Mouse (Mus musculus) intestine, postnatal 0 days (tissue): ENCODE measurements around the gene Tab3. TPM values are rescaled to one million over a fixed set of nuclear protein-coding genes. Genes with fewer than 3 reads are reported as not detected.

Experiments used
- ATAC-seq: fragments of 200-750 bp; cut with Nextera tagmentation; 2 replicates; pipeline ENCODE4 v1.8.0; 2017; ENCODE audit warnings: mild to moderate bottlenecking, moderate TSS enrichment, moderate library complexity
- H3K27ac ChIP-seq: fragments of 300-500 bp; sonication (generic); 2 replicates; pipeline ENCODE4 v1.5.1; 2014; ENCODE audit warnings: mild to moderate bottlenecking, low read depth, low read length, moderate library complexity
- H3K27me3 ChIP-seq: fragments of 300-500 bp; sonication (generic); replicated peaks from 2 replicates; pipeline ENCODE4 v1.6.1; 2014; ENCODE audit warnings: low read length, mixed read lengths; ENCODE audit not compliant: control insufficient read depth, insufficient read depth
- H3K36me3 ChIP-seq: fragments of 300-500 bp; sonication (generic); 2 replicates; pipeline ENCODE4 v1.6.1; 2014; ENCODE audit warnings: mild to moderate bottlenecking, moderate library complexity; ENCODE audit not compliant: control insufficient read depth, insufficient read depth
- H3K4me1 ChIP-seq: fragments of 300-500 bp; sonication (generic); replicated peaks from 2 replicates; pipeline ENCODE4 v1.6.1; 2014; ENCODE audit warnings: antibody characterized with exemption, low read length, mixed read lengths; ENCODE audit not compliant: control insufficient read depth, insufficient read depth
- H3K4me2 ChIP-seq: fragments of 300-500 bp; sonication (generic); replicated peaks from 2 replicates; pipeline ENCODE4 v1.6.1; 2014; ENCODE audit warnings: low read depth, mild to moderate bottlenecking, moderate library complexity
- H3K4me3 ChIP-seq: fragments of 300-500 bp; sonication (generic); 2 replicates; pipeline ENCODE4 v1.5.1; 2014; ENCODE audit warnings: low read depth, low read length
- H3K9ac ChIP-seq: fragments of 300-500 bp; sonication (generic); 2 replicates; pipeline ENCODE4 v1.6.1; 2014; ENCODE audit warnings: mild to moderate bottlenecking, low read depth, low read length
- H3K9me3 ChIP-seq: fragments of 300-500 bp; sonication (generic); 2 replicates; pipeline ENCODE4 v1.6.1; 2016; ENCODE audit warnings: mixed run types; ENCODE audit not compliant: control insufficient read depth
- CTCF ChIP-seq: sonication (generic); IDR thresholded peaks from 2 replicates; pipeline ENCODE4 v1.5.1; 2016; ENCODE audit warnings: low read depth, mild to moderate bottlenecking, control low read depth, antibody characterized with exemption, moderate library complexity
- WGBS: fragments of 180-500 bp; shearing (Covaris S2); extraction: QIAGEN DNeasy Blood & Tissue Kit; methylation state at CpG from one replicate; pipeline ENCODE4 v1.1.7; 2014; 5-methylcytosine and 5-hydroxymethylcytosine counted together
- polyA plus RNA-seq: library from polyadenylated mRNA; unstranded; fragments of >200 nt; fragmentation: Nextera tagmentation; extraction: Ambion mirVana; gene quantifications from 2 replicates; pipeline ENCODE4 v1.2.1, GENCODE M21; 2015

The Tab3 gene
- polyA plus RNA-seq, 1 experiment from 2014 or later = 5.0 TPM

GRCm38 (mm10) chrX:85576310-85576709 is 2.5 kb downstream of the Tab3 start:
- Histone ChIP-seq H3K9me3 (no peaks in the 10 kb centered on the region), H3K9ac (no peak overlapping the region), H3K4me1 (no peaks in the 10 kb centered on the region), H3K27ac (no peak overlapping the region), H3K27me3 (no peaks in the 10 kb centered on the region), H3K36me3 (no peaks in the 10 kb centered on the region), H3K4me2 (peak overlapping the region; percentile 35), H3K4me3 (no peak overlapping the region)
- WGBS = 58% methylated on average over 6 of the region's 6 CpGs
- ATAC-seq = no peak
- TF ChIP-seq CTCF = no peak

- Histone ChIP-seq H3K27ac (no peak overlapping the region), H3K9ac (no peak overlapping the region), H3K9me3 (no peaks in the 10 kb centered on the region), H3K4me2 (no peak overlapping the region), H3K36me3 (no peaks in the 10 kb centered on the region), H3K4me3 (no peak overlapping the region), H3K27me3 (no peaks in the 10 kb centered on the region), H3K4me1 (no peaks in the 10 kb centered on the region)
- 36% methylated on average over 2 of the region's 2 CpGs for WGBS
- no peak for ATAC-seq
- no peak for TF ChIP-seq CTCF
Observed at GRCm38 (mm10) chrX:85580768-85581167, 6.9 kb downstream of the Tab3 start.

- no peaks in the 10 kb centered on the region for H3K27me3 ChIP-seq
- no peaks in the 10 kb centered on the region for H3K36me3 ChIP-seq
- H3K9me3 ChIP-seq = no peaks in the 10 kb centered on the region
- no peak overlapping the region for H3K4me3 ChIP-seq
- no peak overlapping the region for H3K27ac ChIP-seq
- TF ChIP-seq CTCF = no peak
- H3K4me1 ChIP-seq = no peaks in the 10 kb centered on the region
- no peak overlapping the region for H3K4me2 ChIP-seq
- no peak for ATAC-seq
- WGBS = 49% methylated on average over 1 of the region's 1 CpGs
- H3K9ac ChIP-seq = no peak overlapping the region
Observed at GRCm38 (mm10) chrX:85582517-85582916, 8.7 kb downstream of the Tab3 start.

GRCm38 (mm10) chrX:85585575-85585974 is 11.8 kb downstream of the Tab3 start:
- H3K4me1 ChIP-seq = no peaks in the 10 kb centered on the region
- H3K4me3 ChIP-seq = no peak overlapping the region
- no peak overlapping the region for H3K9ac ChIP-seq
- H3K27me3 ChIP-seq = no peaks in the 10 kb centered on the region
- no peak for ATAC-seq
- H3K36me3 ChIP-seq = no peaks in the 10 kb centered on the region
- no peak overlapping the region for H3K27ac ChIP-seq
- H3K4me2 ChIP-seq = no peak overlapping the region
- no peaks in the 10 kb centered on the region for H3K9me3 ChIP-seq
- peak; percentile 48 for TF ChIP-seq CTCF

- Histone ChIP-seq H3K27ac (no peak overlapping the region), H3K36me3 (no peaks in the 10 kb centered on the region; the same call in 1 of the 2 replicates), H3K4me2 (no peak overlapping the region), H3K9ac (no peak overlapping the region), H3K27me3 (no peaks in the 10 kb centered on the region), H3K9me3 (no peaks in the 10 kb centered on the region), H3K4me1 (no peaks in the 10 kb centered on the region), H3K4me3 (no peak overlapping the region)
- 81% methylated on average over 2 of the region's 2 CpGs for WGBS
- TF ChIP-seq CTCF = no peak
- no peak for ATAC-seq
Observed at GRCm38 (mm10) chrX:85614701-85615100, 40.9 kb downstream of the Tab3 start.

GRCm38 (mm10) chrX:85646204-85646777 is 72.5 kb downstream of the Tab3 start:
- Histone ChIP-seq H3K4me1 (no peaks in the 10 kb centered on the region), H3K27me3 (no peaks in the 10 kb centered on the region), H3K9me3 (no peaks in the 10 kb centered on the region), H3K4me2 (no peak overlapping the region), H3K9ac (no peak overlapping the region), H3K27ac (no peak overlapping the region), H3K36me3 (no peaks in the 10 kb centered on the region), H3K4me3 (no peak overlapping the region)
- WGBS = 43% methylated on average over 8 of the region's 8 CpGs
- no peak for ATAC-seq
- peak; percentile 78 for TF ChIP-seq CTCF

- TF ChIP-seq CTCF = peak; percentile 84
- Histone ChIP-seq H3K27ac (no peak overlapping the region), H3K9me3 (no peaks in the 10 kb centered on the region), H3K36me3 (no peaks in the 10 kb centered on the region), H3K9ac (no peak overlapping the region), H3K27me3 (no peaks in the 10 kb centered on the region), H3K4me2 (no peak overlapping the region), H3K4me1 (no peaks in the 10 kb centered on the region), H3K4me3 (no peak overlapping the region)
- WGBS = 19% methylated on average over 7 of the region's 7 CpGs
- no peak for ATAC-seq
Observed at GRCm38 (mm10) chrX:85676808-85677207, 103.0 kb downstream of the Tab3 start.
